Mouse (Mus musculus) liver, embryonic 12.5 days (tissue): ENCODE results near the gene Mas1. TPM values are rescaled to one million over a fixed set of nuclear protein-coding genes. Genes with fewer than 3 reads are reported as not detected.

Experiments
- ATAC-seq: fragments of 200-750 bp; cut with Nextera tagmentation; 2 replicates; pipeline ENCODE4 v1.8.0; 2017; ENCODE audit warnings: moderate number of reproducible peaks, mild to moderate bottlenecking, moderate library complexity
- H3K27ac ChIP-seq: fragments of 300-500 bp; sonication (generic); 2 replicates; pipeline ENCODE4 v1.5.1; 2016; ENCODE audit warnings: mild to moderate bottlenecking
- H3K27me3 ChIP-seq: fragments of 300-500 bp; sonication (generic); replicated peaks from 2 replicates; pipeline ENCODE4 v1.6.1; 2016; ENCODE audit warnings: mild to moderate bottlenecking, moderate library complexity
- H3K36me3 ChIP-seq: fragments of 300-500 bp; sonication (generic); 2 replicates; pipeline ENCODE4 v1.6.1; 2016; ENCODE audit warnings: mild to moderate bottlenecking, moderate library complexity
- H3K4me1 ChIP-seq: fragments of 300-500 bp; sonication (generic); 2 replicates; pipeline ENCODE4 v1.6.1; 2016
- H3K4me2 ChIP-seq: fragments of 300-500 bp; sonication (generic); 2 replicates; pipeline ENCODE4 v1.6.1; 2016; ENCODE audit warnings: mild to moderate bottlenecking, moderate library complexity
- H3K4me3 ChIP-seq: fragments of 300-500 bp; sonication (generic); 2 replicates; pipeline ENCODE4 v1.5.1; 2016; ENCODE audit warnings: mild to moderate bottlenecking, moderate library complexity
- H3K9ac ChIP-seq: fragments of 300-500 bp; sonication (generic); 2 replicates; pipeline ENCODE4 v1.6.1; 2016; ENCODE audit warnings: mild to moderate bottlenecking, moderate library complexity
- H3K9me3 ChIP-seq: fragments of 300-500 bp; sonication (generic); replicated peaks from 2 replicates; pipeline ENCODE4 v1.6.1; 2016; ENCODE audit warnings: mild to moderate bottlenecking, moderate library complexity
- WGBS: fragments of 180-500 bp; shearing (Covaris S2); methylation state at CpG from one replicate; pipeline ENCODE4 v1.1.7; 2016; ENCODE audit not compliant: insufficient replicate concordance; 5-methylcytosine and 5-hydroxymethylcytosine counted together
- polyA plus RNA-seq: library from polyadenylated mRNA; unstranded; fragments of >200 nt; fragmentation: Nextera tagmentation; extraction: Ambion mirVana; gene quantifications from 2 replicates; pipeline ENCODE4 v1.2.1, GENCODE M21; 2016

Mas1 gene
- polyA plus RNA-seq, 1 experiment from 2014 or later = 0.12 TPM

DNA sequence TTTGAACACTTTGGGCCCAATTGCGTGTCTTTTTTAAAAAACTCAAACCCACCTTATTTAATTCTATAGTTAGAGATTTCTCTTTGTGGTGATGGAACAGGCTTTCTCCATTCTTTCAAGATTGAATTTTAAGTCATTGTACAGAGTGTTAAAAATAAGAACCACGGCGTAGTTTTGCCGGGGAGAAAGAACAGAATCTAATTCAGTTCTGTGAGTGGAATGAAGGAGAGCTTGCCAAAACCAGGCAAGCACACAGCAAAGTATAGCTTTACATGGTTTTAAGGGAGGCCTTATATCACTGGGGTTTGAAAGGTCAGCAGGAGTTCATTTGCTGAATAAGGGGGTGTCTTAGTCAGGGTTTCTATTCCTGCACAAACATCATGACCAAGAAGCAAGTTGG is 23.4 kb downstream of the Mas1 start:
- no peak overlapping the region for H3K4me2 ChIP-seq
- H3K9me3 ChIP-seq = no peaks in the 10 kb centered on the region
- H3K4me3 ChIP-seq = no peak overlapping the region
- no peaks in the 10 kb centered on the region for H3K4me1 ChIP-seq
- no peak overlapping the region for H3K9ac ChIP-seq
- no peaks in the 10 kb centered on the region for H3K36me3 ChIP-seq
- ATAC-seq = no peak
- H3K27ac ChIP-seq = no peak overlapping the region
- H3K27me3 ChIP-seq = peaks cover 18% of the 10 kb centered on the region; the same call in 1 of the 2 replicates
- 82% methylated on average over 4 of the region's 4 CpGs for WGBS

DNA sequence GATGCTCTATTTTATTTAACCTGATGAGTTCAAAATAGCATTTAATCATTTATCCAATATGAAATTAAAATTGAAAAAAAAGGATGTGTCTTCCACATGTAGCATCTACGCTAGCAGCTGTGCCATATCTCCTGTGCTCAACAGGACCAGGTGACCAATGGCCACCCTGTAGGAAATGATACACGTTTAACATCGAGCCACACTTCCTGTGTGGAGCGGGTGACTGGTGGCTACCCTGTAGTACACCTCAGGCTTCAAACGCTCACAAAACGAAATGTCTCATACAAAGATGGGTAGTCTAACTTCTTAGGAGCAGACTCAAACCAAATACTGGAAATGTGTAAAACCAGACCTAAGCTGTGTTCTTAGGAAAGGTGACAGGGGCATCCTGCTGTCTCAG is 24.1 kb downstream of the Mas1 start:
- 51% methylated on average over 6 of the region's 6 CpGs for WGBS
- H3K27me3 ChIP-seq = peaks cover 18% of the 10 kb centered on the region; the same call in 1 of the 2 replicates
- ATAC-seq = no peak
- H3K36me3 ChIP-seq = no peaks in the 10 kb centered on the region
- H3K27ac ChIP-seq = no peak overlapping the region
- no peaks in the 10 kb centered on the region for H3K9me3 ChIP-seq
- no peak overlapping the region for H3K4me3 ChIP-seq
- H3K4me2 ChIP-seq = no peak overlapping the region
- H3K4me1 ChIP-seq = no peaks in the 10 kb centered on the region
- H3K9ac ChIP-seq = no peak overlapping the region

DNA sequence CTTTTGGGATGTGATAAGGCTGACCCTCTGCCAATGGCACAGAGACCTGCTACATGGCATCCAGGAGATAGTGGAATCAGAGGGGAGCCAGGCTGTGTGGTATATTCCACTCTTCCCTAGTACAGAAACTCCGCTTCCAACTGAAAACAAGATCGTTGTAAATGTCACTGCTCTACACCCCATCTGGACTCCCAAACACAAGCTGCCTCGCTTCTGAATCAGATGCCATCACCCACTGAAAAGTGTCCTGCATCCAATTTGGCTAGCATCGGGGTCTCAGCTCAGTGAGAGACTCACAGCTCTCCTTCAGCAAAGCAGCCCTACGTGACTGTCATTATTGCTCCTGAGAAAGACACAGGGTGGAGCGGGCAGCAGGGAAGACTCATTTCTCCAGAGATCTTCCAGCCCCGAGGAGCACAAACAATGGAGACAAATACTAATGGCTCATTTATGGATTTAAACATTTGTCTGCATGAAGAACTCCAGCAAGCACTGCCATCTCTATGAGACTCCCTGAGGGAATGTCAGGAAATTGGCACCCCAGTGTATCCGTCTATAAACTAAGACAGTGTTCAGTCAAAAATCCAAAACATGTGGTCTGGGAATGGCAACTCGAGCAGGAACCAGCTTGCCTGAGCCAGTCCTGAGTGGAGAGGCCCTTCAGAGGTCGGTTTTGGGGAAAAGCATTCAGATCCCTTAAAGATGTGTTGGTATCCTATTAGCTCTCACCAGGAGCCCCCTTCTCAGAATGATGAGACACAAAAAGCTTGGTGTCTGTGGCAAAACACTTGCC is 28.3 kb downstream of the Mas1 start:
- ATAC-seq = no peak
- 60% methylated on average over 10 of the region's 10 CpGs for WGBS
- no peaks in the 10 kb centered on the region for H3K36me3 ChIP-seq
- no peak overlapping the region for H3K4me2 ChIP-seq
- no peak overlapping the region for H3K4me3 ChIP-seq
- no peak overlapping the region for H3K9ac ChIP-seq
- H3K4me1 ChIP-seq = no peaks in the 10 kb centered on the region
- no peak overlapping the region for H3K27ac ChIP-seq
- H3K9me3 ChIP-seq = no peaks in the 10 kb centered on the region
- H3K27me3 ChIP-seq = peaks cover 11% of the 10 kb centered on the region; the same call in 1 of the 2 replicates

DNA sequence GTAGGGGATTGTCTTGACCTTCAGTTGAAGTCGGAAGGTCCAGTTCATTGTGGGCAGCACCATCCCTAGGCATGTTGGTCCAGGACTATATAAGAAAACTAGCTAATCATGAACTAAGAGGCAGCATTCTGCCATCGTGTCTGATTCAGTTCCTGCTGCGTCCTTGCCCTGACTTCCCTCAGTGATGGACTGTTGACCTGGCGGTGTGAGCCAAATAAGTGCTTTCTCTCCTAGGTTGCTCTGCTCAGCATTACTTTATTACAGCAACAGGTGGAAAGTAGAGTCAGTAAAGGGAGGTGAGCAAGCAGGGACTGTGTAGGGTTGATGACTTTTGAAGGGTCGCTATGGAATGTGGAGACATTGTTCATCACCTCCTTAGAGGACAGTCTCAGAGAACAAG is 32.2 kb downstream of the Mas1 start:
- H3K4me3 ChIP-seq = no peak overlapping the region
- ATAC-seq = no peak
- H3K9me3 ChIP-seq = no peaks in the 10 kb centered on the region
- H3K9ac ChIP-seq = no peak overlapping the region
- 76% methylated on average over 5 of the region's 5 CpGs for WGBS
- H3K27ac ChIP-seq = no peak overlapping the region
- H3K36me3 ChIP-seq = no peaks in the 10 kb centered on the region
- H3K4me1 ChIP-seq = no peaks in the 10 kb centered on the region
- no peak overlapping the region for H3K4me2 ChIP-seq
- H3K27me3 ChIP-seq = peaks cover 5% of the 10 kb centered on the region; the same call in 1 of the 2 replicates

DNA sequence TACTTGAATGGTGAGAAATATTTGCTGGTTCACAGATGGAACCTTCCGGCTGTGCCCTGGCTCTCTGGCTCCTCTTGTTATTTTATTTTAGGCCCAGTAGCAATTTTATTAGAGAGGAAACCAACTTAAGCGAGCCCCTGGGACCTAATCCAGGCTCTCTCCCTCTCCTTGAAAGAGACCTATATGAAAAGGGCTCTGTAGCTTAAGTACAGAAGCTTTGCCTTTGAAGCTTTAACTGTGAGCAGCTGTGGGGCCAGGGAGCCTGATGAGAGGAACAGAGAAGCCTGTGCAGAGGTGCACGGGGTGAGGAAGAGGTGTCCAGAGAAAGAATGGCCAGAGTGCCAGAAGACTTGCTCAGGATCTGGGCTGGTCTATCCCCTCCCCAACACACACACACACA is 33.1 kb downstream of the Mas1 start:
- Histone ChIP-seq H3K4me2 (no peak overlapping the region), H3K9ac (no peak overlapping the region), H3K27me3 (peaks cover 5% of the 10 kb centered on the region; the same call in 1 of the 2 replicates), H3K4me1 (no peaks in the 10 kb centered on the region), H3K9me3 (no peaks in the 10 kb centered on the region), H3K4me3 (no peak overlapping the region), H3K36me3 (no peaks in the 10 kb centered on the region), H3K27ac (no peak overlapping the region)
- 48% methylated on average over 3 of the region's 3 CpGs for WGBS
- ATAC-seq = no peak

DNA sequence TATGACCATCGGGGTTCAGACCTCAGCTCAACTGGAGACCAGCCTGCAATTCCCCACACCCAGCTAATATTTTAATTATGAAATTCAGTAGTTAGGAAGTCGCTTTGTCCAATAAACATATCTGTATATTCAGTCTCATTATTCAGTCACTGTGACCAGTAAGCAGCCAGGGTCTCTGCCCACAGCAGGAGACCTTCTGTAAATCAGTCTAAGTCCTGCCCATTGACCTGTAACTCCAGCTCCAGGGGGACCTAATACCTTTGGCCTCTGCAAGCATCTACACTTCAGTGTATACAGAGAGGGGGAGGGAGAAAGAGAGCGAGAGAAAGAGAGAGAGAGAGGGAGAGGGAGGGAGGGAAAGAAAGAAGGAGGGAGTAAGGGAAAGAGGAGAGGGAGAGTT is 33.6 kb downstream of the Mas1 start:
- Histone ChIP-seq H3K36me3 (no peaks in the 10 kb centered on the region), H3K9ac (no peak overlapping the region), H3K27ac (no peak overlapping the region), H3K9me3 (no peaks in the 10 kb centered on the region), H3K4me2 (no peak overlapping the region), H3K4me1 (no peaks in the 10 kb centered on the region), H3K27me3 (peaks cover 5% of the 10 kb centered on the region; the same call in 1 of the 2 replicates), H3K4me3 (no peak overlapping the region)
- ATAC-seq = no peak
- 53% methylated on average over 3 of the region's 3 CpGs for WGBS

DNA sequence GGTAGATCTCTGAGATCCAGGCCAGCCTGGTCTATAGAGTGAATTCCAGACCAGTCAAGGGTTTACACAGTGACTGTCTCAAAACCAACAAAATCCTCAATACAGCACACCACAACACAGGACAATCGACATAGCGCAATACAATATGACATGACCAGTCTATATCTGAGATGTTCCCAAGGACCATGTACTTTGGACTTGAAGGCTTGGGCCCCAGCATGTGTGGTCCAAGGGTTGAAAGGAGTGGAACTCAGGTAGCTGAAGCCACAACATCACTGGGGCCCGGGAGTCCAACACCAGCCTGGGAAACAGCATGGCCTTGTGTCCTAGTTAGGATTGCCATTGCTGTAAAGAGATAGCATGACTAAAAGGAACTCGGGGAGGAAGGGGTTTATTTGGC is 35.3 kb downstream of the Mas1 start:
- Histone ChIP-seq H3K9me3 (no peaks in the 10 kb centered on the region), H3K27me3 (peaks cover 5% of the 10 kb centered on the region; the same call in 1 of the 2 replicates), H3K27ac (no peak overlapping the region), H3K36me3 (no peaks in the 10 kb centered on the region), H3K4me1 (no peaks in the 10 kb centered on the region), H3K9ac (no peak overlapping the region), H3K4me2 (no peak overlapping the region), H3K4me3 (no peak overlapping the region)
- WGBS = 70% methylated on average over 4 of the region's 4 CpGs
- ATAC-seq = no peak

DNA sequence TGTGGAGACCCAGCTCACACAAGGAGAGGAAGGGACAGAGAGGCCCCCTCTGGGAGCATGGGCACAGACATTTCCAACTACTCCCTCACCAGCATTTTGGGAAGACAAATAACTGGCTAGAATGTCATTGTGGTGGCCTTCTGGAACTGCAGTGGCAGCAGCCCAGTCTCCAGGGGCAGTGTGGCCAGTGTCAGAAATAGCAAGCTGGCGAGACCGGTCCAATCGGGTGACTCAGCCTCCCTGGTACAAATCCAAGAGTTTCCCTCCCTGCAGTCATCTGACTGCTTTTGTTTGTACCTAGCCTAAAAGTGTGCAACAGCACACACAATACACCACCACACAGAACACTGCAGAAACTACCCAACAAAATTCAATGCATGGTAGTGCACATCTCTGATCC is 35.7 kb downstream of the Mas1 start:
- Histone ChIP-seq H3K36me3 (no peaks in the 10 kb centered on the region), H3K4me1 (no peaks in the 10 kb centered on the region), H3K27ac (no peak overlapping the region), H3K9ac (no peak overlapping the region), H3K27me3 (peaks cover 5% of the 10 kb centered on the region; the same call in 1 of the 2 replicates), H3K9me3 (no peaks in the 10 kb centered on the region; the same call in 1 of the 2 replicates), H3K4me3 (no peak overlapping the region), H3K4me2 (no peak overlapping the region)
- no peak for ATAC-seq
- 73% methylated on average over 3 of the region's 3 CpGs for WGBS

DNA sequence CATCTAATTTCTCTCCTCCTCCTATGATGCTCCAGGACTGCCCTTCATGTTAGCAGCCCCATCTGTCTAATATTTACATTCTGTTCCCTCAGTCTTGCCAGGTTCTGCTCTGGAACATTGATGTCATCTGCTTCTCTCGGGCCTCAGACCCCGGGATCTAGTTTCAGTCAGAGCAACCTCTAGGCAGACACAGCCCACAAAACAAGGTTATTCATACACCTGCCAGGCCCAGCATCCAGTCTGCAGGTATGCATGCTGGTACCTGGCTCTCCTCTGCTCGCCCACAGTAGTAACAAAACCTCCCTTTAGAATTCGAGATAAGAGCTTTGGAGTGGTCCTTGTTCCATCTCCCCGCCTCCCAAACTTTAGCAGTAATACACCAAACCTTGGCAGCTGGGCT is 37.6 kb downstream of the Mas1 start:
- Histone ChIP-seq H3K9me3 (no peaks in the 10 kb centered on the region; the same call in 1 of the 2 replicates), H3K36me3 (no peaks in the 10 kb centered on the region), H3K4me2 (no peak overlapping the region), H3K4me3 (no peak overlapping the region), H3K27ac (no peak overlapping the region), H3K9ac (no peak overlapping the region), H3K4me1 (no peaks in the 10 kb centered on the region), H3K27me3 (no peaks in the 10 kb centered on the region)
- WGBS = 65% methylated on average over 5 of the region's 5 CpGs
- ATAC-seq = no peak

DNA sequence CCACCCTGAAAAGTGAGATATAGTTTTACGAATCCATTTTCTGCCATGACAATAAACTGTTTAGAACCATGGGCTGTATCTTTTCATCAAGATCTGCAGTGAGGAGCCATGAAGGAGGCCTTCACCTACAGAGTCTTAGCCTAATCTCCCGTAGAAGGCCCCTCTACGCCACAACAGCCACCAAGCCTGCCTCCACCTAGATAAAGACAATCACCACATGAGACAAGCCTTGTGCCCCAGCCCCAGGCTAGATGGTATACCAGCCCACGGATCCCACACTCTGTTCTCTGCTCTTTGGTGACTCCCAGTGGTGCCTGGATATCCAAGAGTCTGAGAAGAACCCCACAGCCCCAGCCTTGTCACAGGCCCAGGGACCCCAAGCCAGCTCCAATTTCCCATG is 52.1 kb downstream of the Mas1 start:
- no peak overlapping the region for H3K4me3 ChIP-seq
- peaks cover 22% of the 10 kb centered on the region for H3K9me3 ChIP-seq
- peak; percentile 89 for ATAC-seq
- no peaks in the 10 kb centered on the region for H3K27me3 ChIP-seq
- no peak overlapping the region for H3K9ac ChIP-seq
- peaks cover 10% of the 10 kb centered on the region for H3K4me1 ChIP-seq
- H3K27ac ChIP-seq = no peak overlapping the region; the same call in 1 of the 2 replicates
- peaks cover 59% of the 10 kb centered on the region for H3K36me3 ChIP-seq
- 58% methylated on average over 4 of the region's 4 CpGs for WGBS
- H3K4me2 ChIP-seq = no peak overlapping the region

DNA sequence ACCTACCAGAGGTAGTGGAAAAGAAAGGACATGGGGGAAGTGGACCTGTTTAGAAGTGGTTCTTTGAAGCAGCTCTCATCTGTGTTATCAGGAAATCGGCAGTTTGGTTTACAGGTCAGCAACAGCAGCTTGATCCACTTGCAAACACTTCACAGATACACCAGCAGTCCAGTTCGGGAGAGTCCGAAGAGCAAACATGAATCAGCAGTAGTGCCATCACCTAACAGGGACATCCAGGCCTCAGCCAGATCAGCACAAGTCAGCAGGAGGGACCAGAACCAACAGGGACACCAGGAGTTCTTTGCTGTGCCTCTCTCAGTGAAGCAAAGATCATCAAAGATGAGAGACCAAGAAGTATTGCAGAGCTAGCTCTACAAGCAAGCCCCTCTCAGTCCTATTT is 53.4 kb downstream of the Mas1 start:
- WGBS = 56% methylated on average over 3 of the region's 3 CpGs
- no peak for ATAC-seq
- H3K4me2 ChIP-seq = no peak overlapping the region
- no peak overlapping the region for H3K4me3 ChIP-seq
- H3K27ac ChIP-seq = no peak overlapping the region
- no peaks in the 10 kb centered on the region for H3K27me3 ChIP-seq
- H3K36me3 ChIP-seq = peaks cover 52% of the 10 kb centered on the region
- H3K9me3 ChIP-seq = peaks cover 9% of the 10 kb centered on the region
- peaks cover 17% of the 10 kb centered on the region for H3K4me1 ChIP-seq
- no peak overlapping the region for H3K9ac ChIP-seq

DNA sequence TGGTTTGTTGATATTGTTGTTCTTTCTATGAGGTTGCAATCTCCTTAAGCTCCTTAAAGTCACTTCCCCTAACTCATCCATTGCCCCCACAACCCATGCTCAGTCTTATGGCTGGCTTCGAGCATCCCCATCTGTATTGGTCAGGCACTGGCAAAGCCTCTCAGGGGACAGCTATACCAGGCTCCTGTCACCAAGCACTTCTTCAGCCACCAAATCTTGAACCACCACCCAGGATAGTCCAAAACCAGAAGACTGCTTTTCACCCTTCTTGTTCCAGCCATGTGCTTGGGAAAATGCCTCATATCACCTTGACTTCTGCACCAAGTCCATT is 57.0 kb downstream of the Mas1 start:
- H3K4me2 ChIP-seq = no peak overlapping the region
- no peak overlapping the region for H3K4me3 ChIP-seq
- H3K27me3 ChIP-seq = no peaks in the 10 kb centered on the region
- no peak overlapping the region for H3K9ac ChIP-seq
- WGBS = 80% methylated on average over 1 of the region's 1 CpGs
- no peaks in the 10 kb centered on the region for H3K9me3 ChIP-seq
- ATAC-seq = no peak
- H3K27ac ChIP-seq = no peak overlapping the region
- peaks cover 22% of the 10 kb centered on the region for H3K36me3 ChIP-seq
- H3K4me1 ChIP-seq = peaks cover 18% of the 10 kb centered on the region
